Mouse (Mus musculus): ENCODE data around the gene Ptpn22. TPM values are rescaled to one million over a fixed set of nuclear protein-coding genes. Genes with fewer than 3 reads are reported as not detected.

The Ptpn22 gene
- total RNA-seq, 2 experiments from 2014 or later = 1.4 to 1.7 TPM

DNA sequence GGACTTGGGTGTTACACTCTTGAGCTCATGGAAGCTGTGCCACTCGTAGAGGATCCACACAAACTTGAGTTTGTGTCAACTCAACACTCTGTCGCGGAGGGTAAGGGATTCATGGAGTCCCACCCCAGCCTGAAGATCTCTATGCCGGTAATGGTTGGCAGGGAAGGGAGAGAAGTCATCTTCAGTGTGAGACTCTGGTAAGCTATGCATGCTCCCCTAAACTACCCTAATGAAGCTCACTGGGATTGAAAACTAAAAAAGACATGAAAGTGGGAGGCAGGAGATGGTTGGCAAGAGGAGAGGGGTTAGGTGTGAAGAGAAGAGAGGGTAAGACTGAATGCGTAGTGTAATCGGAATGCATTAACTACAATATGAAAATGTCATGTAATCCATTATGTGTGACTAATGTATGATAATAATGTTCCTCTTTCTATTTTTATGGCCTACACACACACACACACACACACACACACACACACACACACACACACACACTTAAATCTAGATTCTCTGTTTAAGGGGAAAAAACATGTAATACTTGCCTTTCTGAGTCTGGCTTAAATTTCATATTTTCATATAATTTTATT is 1.5 kb upstream of the Ptpn22 start:
- no peak for DNase-seq

GRCm38 (mm10) chr3:103859851-103860391 is 326 bp downstream of the Ptpn22 start:
- peak; percentile 10 to 11 for DNase-seq

- no peak for DNase-seq
Observed at GRCm38 (mm10) chr3:103862721-103863220, 3.2 kb downstream of the Ptpn22 start.

- DNase-seq = no peak
Observed at GRCm38 (mm10) chr3:103864200-103864599, 4.6 kb downstream of the Ptpn22 start.

GRCm38 (mm10) chr3:103867424-103867971 is 7.9 kb downstream of the Ptpn22 start:
- no peak for DNase-seq

- DNase-seq = no peak
Observed at GRCm38 (mm10) chr3:103868008-103868407, 8.4 kb downstream of the Ptpn22 start.

DNA sequence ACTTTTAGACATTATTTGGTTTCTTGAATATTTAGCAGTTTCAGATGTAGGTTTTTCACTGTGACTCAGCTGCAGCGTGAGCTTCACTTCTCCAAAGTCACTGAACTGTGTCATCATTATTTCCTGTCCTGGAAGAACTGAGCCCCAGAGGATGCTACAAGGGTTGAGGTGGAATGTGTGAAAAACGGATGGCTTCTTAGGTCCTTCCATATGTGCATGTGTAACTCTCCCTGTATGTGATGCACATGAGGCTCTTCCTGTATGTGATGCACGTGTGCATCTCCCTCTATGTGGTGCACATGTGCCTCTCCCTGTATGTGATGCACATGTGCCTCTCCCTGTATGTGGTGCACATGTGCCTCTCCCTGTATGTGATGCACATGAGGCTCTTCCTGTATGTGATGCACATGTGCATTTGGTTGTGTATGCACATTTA is 13.1 kb downstream of the Ptpn22 start:
- no peak for DNase-seq

GRCm38 (mm10) chr3:103874329-103874728 is 14.7 kb downstream of the Ptpn22 start:
- DNase-seq = no peak

GRCm38 (mm10) chr3:103885946-103886345 is 26.4 kb downstream of the Ptpn22 start:
- no peak for DNase-seq

GRCm38 (mm10) chr3:103887581-103887980 is 28.0 kb downstream of the Ptpn22 start:
- DNase-seq = peak; percentile 7 to 26

DNA sequence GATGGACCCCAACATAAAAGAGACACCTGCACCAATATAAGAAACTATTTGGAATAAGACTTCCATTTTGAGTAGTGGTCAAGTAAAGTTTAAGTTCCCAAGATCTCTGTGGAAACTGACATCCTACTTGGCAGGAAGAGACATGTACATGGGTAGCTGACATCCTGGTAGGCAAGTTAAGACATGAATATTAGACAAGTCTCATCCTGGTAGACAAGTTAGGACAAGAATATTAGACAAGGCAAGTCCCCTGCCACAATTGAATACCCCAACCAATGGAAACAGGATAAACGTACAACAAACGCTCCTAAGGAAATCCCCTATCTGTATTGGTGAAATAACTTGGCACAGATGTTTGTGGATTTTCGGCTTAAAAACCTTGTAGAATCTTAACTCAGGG is 33.8 kb downstream of the Ptpn22 start:
- no peak for DNase-seq

DNA sequence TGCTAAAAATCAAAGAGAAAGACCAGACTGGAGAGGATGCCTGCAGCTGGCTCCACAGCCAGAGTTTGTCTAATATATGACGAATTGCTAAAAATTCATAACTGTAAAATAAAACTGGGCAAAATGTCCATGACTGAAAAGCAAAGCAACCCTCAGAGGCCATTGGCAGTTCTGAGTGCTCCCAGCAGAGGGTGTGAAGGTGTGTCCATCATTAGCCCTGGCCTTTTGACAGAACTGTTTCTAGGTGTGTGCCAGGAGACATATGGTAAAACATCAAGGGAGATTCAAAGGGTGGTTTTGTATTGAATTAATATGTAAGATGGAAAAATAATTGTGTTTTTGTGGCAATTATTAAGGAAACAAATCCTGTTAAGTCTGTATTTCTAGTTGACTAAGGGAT is 45.1 kb downstream of the Ptpn22 start:
- peak; percentile 20 to 52 for DNase-seq

- DNase-seq = no peak
Observed at GRCm38 (mm10) chr3:103907335-103908030, 47.9 kb downstream of the Ptpn22 start.

DNA sequence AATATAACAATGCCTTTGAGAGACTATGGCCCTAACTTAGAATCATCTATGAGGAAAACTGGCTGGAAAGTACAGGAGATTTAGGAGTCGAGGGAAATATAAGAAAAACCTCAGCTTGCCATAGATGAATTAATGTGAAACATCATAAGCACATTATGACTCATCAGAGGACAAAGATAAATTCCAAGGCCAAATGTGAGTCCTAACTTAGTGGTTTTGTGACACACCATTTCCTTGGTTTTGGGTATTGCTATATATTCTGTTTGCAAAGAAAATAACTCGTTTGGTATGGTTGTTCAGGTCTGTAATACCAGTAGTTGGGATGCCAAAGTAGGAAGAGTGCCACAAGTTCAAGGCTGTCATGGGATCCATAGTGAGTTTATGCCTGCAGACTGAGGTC is 49.2 kb downstream of the Ptpn22 start:
- DNase-seq = no peak

DNA sequence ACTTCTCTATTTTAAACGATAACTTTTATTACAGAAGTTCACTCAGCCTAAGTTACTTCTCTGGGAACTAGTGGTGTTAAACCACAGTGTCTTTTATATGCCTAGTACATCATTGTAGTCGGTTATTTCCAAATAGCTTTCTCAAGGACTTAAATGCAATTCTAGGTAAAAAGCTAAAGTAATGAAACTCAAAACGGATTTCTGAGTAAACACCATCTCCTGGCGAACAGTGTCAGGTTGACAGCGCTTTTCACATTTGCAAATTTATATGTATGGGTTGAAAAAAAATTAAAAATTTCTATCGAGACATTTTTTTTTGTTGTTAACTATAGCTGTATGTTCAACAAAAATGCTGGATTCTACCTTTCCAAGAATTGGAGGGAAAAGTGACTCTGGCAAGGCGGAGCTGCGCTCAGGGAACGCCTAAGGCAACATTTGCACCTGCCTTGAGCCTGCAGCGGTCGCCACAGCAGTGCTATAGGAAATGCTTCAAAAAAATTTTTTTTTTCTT is 53.9 kb downstream of the Ptpn22 start:
- peak; percentile 17 to 29 for DNase-seq

- DNase-seq = peak; percentile 96 to 97
Observed at GRCm38 (mm10) chr3:103914010-103914669, 54.5 kb downstream of the Ptpn22 start, which contains the start of gene Rsbn1. Gene Rsbn1, plus strand, starts transcription at chr3:103914120.

- peak; percentile 59 to 65 for DNase-seq
Observed at GRCm38 (mm10) chr3:103914732-103915508, 55.3 kb downstream of the Ptpn22 start.

- DNase-seq = no peak
Observed at GRCm38 (mm10) chr3:103915509-103915896, 55.9 kb downstream of the Ptpn22 start.

- DNase-seq = peak; percentile 17 to 19
Observed at GRCm38 (mm10) chr3:103916205-103916838, 56.7 kb downstream of the Ptpn22 start.

GRCm38 (mm10) chr3:103916839-103917237 is 57.2 kb downstream of the Ptpn22 start:
- DNase-seq = no peak

- DNase-seq = no peak
Observed at GRCm38 (mm10) chr3:103920094-103920493, 60.5 kb downstream of the Ptpn22 start.

Measured in adrenal gland, postnatal 36 days (tissue).